Mouse (Mus musculus): ENCODE data around the gene Cep104.
A peak's percentile ranks its signal among the peaks of the same experiment; 100 is the strongest.

The Cep104 gene

GRCm38 (mm10) chr4:153974431-153975291 lies at the start of gene Cep104, which contains the start of gene Dffb:
Gene Cep104, plus strand, starts transcription at chr4:153975194.
Gene Dffb, minus strand, starts transcription at chr4:153975126.
- peak; percentile 94 for DNase-seq (ENCODE audit: extremely low spot score, low spot score)

DNA sequence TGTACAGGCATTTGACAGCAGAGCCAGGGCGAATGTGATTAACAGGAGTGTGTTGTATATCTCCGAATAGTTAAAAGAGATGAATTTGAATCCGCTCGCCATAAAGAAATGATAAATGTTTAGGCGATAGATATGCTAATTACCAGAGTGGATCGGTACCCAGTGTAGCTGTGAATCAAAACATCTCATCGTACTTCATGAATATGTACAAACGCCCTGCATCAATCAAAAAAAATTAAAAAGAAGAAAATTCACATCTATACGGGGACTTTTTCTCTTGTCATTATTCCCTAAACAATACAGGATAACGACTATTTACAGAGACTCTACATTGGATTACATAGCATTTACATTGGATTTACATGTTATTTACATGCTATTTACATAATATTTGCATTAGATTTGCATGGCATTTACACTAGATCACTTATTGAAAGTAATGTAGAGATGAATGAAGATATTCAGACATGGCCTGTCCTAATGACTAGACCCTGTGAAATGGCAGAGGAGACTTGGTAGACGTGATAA lies 46.2 kb upstream of the Cep104 start:
- DNase-seq (ENCODE audit: extremely low spot score, low spot score), result no peak

DNA sequence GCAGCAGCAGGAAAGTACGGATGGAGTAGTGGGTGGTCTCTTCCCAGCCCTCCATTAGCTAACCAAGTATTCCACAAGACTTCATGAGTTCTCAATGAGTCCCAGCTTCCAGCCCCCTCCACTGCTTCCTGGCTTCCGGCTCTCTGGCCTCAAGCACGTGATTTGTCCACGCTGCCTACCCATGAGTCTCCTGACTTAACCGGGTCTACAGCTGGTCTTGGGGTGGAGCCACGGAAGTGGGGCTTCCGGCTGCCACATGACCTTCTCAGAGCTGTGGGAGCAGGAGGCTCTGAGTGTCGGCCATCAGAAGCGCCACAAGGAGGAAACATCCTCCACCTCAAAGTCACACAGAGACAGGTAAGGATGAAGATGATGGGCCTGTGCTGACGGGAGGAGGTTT lies 45.6 kb upstream of the Cep104 start:
- DNase-seq (ENCODE audit: extremely low spot score, low spot score), result no peak

DNA sequence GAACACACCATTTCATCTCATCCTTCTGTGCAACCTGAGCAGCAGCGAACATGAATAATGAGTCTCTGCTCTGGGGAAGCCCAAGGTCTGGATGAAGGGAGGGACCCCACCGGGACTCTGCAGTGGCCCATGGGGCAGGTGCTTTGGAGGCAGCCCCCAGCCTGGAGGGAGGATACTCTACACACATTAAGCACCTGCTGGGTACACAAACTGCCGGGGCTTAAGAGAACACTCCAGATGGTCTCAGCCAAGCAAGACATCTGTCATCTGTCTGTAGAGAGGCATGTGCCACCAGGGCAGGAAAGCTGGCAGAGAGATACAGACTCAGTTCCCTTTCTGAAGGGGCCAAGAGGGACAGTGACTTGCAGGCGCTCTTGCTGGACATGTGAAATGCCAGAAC lies 45.1 kb upstream of the Cep104 start:
- DNase-seq (ENCODE audit: extremely low spot score, low spot score), result no peak

DNA sequence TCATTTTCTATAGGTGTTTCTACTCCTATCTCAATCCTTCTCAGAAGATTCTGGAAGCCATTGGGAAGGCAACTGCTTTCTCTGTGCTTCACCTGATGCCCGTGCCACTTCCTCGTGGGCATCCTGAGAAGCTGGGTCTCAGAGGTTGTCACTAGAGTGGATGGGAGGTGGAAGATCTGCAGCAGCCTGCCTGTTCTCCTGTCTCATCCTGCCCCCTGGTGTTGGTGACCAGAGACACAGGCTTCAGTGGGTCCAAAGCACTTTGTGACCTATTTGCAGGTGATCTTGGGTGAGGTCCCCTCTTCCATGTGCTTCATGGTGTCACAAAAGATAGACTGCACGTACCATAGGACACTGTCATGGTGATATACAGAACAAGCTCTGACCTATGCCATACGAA lies 31.8 kb upstream of the Cep104 start:
- peak; percentile 29 for DNase-seq (ENCODE audit: extremely low spot score, low spot score)

GRCm38 (mm10) chr4:153944261-153944660 lies 30.7 kb upstream of the Cep104 start:
- no peak for DNase-seq (ENCODE audit: extremely low spot score, low spot score)

DNA sequence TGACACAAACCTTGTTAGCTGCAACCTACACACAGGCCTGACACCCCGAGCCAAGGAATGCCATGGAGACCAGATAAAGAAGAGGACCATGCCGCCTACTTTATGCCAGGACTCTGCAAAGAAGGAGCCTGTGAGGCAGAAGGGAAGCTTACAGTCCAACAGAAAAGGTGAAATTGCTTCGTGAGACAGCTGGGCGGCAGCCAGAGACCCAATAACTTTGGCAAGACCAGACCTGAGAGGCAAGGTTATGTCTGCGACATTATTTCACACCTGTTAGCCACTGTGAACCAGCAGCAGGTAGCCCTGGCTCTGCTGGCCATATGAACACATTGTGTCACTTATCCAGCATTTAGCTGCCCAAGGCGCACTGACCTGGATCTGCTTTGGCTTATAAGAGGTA lies 29.3 kb upstream of the Cep104 start:
- DNase-seq (ENCODE audit: extremely low spot score, low spot score), result no peak

DNA sequence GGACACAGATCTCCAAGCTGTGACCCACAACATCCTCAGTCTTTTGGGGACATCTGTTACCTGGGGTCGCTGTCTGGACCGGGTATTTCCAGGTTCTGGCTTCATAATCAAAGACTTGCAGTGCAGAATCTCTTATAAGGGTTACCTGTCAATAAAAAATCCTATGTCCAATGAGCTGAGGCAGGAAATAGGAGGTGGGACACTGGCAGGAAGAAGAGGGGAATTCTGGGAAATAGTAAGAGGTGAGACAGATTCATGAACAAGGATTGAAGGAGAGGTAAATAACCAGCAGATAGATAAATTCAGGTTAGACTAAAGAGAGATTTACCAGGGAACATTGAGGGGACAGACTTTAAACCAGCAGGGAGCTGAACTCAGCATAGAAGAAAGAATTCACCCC lies 24.6 kb upstream of the Cep104 start:
- no peak for DNase-seq (ENCODE audit: extremely low spot score, low spot score)

GRCm38 (mm10) chr4:153951150-153951549 lies 23.8 kb upstream of the Cep104 start:
- no peak for DNase-seq (ENCODE audit: extremely low spot score, low spot score)

DNA sequence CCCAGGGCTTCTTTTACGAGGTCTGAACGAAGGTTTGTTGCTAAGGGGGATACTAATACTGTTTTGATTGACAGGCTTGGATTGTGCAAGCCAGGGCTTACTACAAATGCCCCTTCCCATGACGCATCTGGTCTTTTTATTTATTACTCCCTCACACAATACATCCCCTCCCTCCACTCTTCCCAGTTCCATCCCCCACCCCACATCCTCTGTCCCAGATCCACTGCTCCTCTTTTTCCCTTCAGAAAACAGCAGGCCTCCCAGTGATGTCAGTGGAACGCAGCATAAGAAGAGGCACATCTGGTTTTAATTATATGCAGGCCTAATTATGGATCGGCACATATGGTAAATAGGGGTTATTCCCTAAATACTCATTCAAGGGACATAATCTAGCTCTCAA lies 23.3 kb upstream of the Cep104 start:
- DNase-seq (ENCODE audit: extremely low spot score, low spot score), result no peak

GRCm38 (mm10) chr4:153955651-153956050 lies 19.3 kb upstream of the Cep104 start:
- DNase-seq (ENCODE audit: extremely low spot score, low spot score), result no peak

DNA sequence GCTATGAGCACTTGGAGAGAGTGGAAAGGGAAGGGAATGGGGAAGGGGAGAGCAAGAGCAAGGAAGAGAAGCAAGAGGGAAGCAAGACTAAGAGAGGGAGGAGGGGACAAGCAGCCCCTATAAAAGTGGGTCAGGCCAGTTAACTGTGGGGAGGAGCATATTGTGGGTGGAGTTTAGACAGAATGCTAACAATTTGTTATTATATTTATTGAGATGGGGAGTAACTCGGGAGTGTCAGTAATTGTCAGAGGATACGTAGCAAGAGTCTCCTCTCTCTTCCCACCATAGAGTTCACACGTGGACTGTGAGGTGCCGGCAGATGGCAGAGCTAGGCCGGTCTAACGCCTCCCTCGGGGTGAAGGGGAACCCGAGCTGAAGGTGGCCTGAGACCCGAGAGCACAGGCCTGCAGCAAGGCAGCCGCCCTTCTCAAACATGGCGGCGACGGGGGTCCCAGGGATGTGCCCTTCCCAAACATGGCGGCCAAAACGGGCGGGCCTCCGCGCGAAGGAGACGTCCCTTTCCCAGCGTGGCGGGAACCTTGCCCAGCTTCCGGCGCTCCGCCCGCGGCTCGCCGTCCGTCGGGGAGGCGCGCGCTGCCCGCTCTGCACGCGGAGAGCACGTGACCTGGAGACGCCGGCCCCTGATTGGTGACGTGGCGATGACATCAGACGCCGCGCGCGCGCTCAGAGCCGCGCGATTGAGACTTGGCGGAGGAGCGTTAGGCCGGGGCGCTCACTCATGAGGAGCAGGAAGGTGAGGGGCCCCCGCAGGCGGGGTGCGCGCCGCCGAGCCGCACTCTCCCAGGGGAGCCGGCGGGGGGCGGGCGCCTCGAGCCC lies 18.2 kb upstream of the Cep104 start, which contains the start of gene A430005L14Rik:
A430005L14Rik (plus strand) TSS at position 669 of the 837 bp plus-strand sequence.
- peak; percentile 97 for DNase-seq (ENCODE audit: extremely low spot score, low spot score)

GRCm38 (mm10) chr4:153957444-153958250 lies 17.3 kb upstream of the Cep104 start:
- DNase-seq (ENCODE audit: extremely low spot score, low spot score), result peak; percentile 69

DNA sequence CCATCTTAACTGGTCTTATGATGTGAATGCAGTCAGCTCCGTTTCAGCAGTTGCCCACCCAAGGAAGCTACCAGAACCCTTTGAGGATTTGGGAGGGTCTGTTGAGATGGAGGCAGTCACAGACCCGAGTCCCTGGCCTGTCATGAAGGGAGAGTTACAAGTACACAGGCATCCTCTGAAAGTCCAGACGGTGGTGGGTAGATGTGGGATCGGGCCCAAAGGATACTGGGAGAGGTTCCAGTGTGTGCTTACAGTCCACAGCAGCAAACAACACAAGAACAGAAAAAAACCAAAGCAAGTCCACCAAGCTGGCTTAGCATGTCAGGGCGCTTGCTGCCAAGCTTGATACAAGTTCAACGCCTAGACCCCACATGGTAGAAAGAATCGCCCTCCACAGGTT lies 12.4 kb upstream of the Cep104 start:
- no peak for DNase-seq (ENCODE audit: extremely low spot score, low spot score)

GRCm38 (mm10) chr4:153966651-153967050 lies 8.3 kb upstream of the Cep104 start:
- no peak for DNase-seq (ENCODE audit: extremely low spot score, low spot score)

GRCm38 (mm10) chr4:153967556-153967955 lies 7.4 kb upstream of the Cep104 start:
- no peak for DNase-seq (ENCODE audit: extremely low spot score, low spot score)

DNA sequence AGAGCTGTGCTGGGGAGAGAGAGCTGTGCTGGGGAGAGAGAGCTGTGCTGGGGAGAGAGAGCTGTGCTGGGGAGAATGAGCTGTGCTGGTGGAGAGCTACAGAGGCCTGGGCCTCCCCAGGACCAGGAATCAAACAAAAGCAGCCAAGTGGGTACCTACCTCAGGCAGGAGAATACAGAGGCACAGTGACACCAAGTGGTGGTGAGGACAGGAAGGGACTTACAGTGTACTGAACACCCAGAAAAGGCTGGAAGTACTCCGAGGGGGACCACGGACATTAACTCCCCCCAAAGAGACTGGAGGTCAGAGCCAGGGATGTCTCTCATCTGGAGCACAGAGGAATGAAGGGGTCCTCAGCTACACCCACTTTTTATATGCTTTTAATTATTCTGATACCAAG lies 6.9 kb upstream of the Cep104 start:
- DNase-seq (ENCODE audit: extremely low spot score, low spot score), result no peak

DNA sequence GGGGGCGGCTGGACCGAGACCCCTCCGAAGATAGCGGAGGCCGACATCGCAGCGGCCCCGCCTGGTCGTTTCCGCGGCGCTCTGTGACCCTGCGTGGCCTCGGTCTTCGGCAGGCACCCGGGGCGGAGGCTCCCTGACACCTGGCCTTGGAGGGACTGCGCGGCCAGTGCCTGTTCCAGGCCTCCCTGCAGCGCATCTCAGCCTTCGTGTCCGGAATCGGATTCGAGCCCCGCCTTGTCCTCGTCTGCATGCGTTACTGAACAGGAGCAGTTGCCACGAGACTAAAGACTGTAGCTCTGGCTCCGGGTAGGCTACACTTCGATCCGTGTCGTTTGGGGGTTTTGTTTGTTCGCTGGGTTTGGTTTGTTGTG lies 283 bp downstream of the Cep104 start:
- DNase-seq (ENCODE audit: extremely low spot score, low spot score), result no peak

- no peak for DNase-seq (ENCODE audit: extremely low spot score, low spot score)
Measured at GRCm38 (mm10) chr4:153975768-153976167, 774 bp downstream of the Cep104 start.

- DNase-seq (ENCODE audit: extremely low spot score, low spot score), result no peak
Measured at GRCm38 (mm10) chr4:153979243-153979642, 4.2 kb downstream of the Cep104 start.

- DNase-seq (ENCODE audit: extremely low spot score, low spot score), result no peak
Measured at GRCm38 (mm10) chr4:153980470-153980869, 5.5 kb downstream of the Cep104 start.

Data from neural tube, embryonic 10.5 days (tissue).